Mouse (Mus musculus) bone marrow, adult 2 months (tissue): ENCODE results near the gene Otop1. TPM values are rescaled to one million over a fixed set of nuclear protein-coding genes. Genes with fewer than 3 reads are reported as not detected.

Source experiments
- H3K27ac ChIP-seq: fragments of 200-500 bp; 2 replicates; pipeline ENCODE4 v1.5.1; 2012; ENCODE audit warnings: low read depth, mild to moderate bottlenecking, control low read depth, inconsistent platforms, low read length; ENCODE audit not compliant: control insufficient read depth, poor library complexity, insufficient read depth
- H3K4me1 ChIP-seq: fragments of 200-500 bp; 2 replicates; pipeline ENCODE4 v1.6.1; 2011; ENCODE audit warnings: low read length; ENCODE audit not compliant: control insufficient read depth, insufficient read depth
- H3K4me3 ChIP-seq: fragments of 200-500 bp; replicated peaks from 2 replicates; pipeline ENCODE3; 2011; ENCODE audit warnings: mild to moderate bottlenecking, low read depth, low read length, control low read depth; ENCODE audit not compliant: control insufficient read depth
- CTCF ChIP-seq: fragments of 200-500 bp; IDR thresholded peaks from 2 replicates; pipeline ENCODE4 v1.5.1; 2011; ENCODE audit warnings: low read length, control low read depth; ENCODE audit not compliant: control insufficient read depth, insufficient read depth
- POLR2A ChIP-seq: fragments of 200-500 bp; IDR thresholded peaks from 2 replicates; pipeline ENCODE4 v1.6.1; 2011; ENCODE audit warnings: low read depth, mild to moderate bottlenecking, control low read depth, low read length, borderline replicate concordance; ENCODE audit not compliant: control insufficient read depth
- WGBS: fragments of 180-500 bp; shearing (Covaris S2); methylation state at CpG from one replicate; pipeline ENCODE4 v1.1.7; 2018; 5-methylcytosine and 5-hydroxymethylcytosine counted together
- polyA plus RNA-seq: library from polyadenylated mRNA; stranded (reverse); fragments of >200 nt; gene quantifications from 2 replicates; pipeline ENCODE4 v1.2.4, GENCODE M21; 2011; ENCODE audit warnings: low replicate concordance; ENCODE audit not compliant: missing spikeins, insufficient read depth, insufficient read length

Otop1 gene
- polyA plus RNA-seq, 1 experiment = not detected

DNA sequence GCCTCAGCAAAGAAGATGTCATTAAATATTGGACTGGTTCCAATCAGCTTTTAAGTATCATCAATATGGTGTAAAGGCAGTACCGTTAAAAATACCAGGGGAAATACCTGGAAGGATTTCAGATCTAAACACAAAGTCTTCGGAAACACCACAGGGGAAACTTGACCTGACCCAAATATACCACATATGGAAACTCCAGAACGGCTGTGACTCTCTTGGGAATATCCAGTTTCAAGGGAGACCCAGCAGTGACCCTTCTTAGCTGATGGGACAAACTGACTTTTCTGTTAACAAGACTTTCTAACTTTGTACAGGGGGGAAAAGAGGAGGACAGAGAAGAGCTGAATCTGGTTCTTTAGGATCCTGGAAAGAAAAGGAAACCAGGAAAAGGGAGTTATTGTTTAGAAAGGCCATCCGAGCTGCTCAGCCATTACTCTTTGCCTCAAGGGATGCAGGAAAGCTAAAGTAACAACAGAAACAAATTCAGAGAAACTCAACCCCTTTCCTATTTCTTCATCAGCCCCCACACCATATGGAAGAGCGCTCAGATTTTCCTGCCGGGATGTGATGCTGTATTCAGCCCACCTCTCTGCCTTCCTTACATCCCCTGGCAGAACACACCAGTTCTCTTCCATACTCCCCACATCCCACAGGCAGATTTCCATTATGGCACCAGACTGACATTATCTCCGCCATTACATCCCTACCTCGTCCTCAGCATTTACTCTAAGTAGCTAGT, 17.6 kb upstream of the Otop1 start:
- H3K27ac ChIP-seq = no peak overlapping the region
- no peak overlapping the region for H3K4me3 ChIP-seq
- no peaks in the 10 kb centered on the region for H3K4me1 ChIP-seq
- TF ChIP-seq CTCF (no peak), POLR2A (no peak)
- 90% methylated on average over 8 of the region's 8 CpGs for WGBS

DNA sequence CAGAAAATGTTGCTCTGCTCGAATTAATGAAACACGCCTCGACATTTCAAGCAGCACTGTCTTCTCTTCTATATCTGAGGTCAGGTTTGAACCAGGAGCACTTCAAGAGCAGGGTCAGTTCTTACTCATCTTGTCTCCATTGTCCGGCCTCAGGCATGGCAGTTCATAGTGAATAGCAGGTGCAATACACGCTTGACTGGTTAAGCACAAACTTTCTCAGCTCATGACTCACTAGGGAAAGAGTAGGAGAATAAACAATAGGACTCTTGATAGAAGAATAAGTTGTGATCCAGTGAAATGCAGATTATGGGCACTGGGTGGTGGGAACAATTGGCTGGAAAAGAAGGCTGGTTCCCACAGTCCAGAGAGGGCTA, 17.0 kb upstream of the Otop1 start:
- 84% methylated on average over 5 of the region's 5 CpGs for WGBS
- Histone ChIP-seq H3K27ac (no peak overlapping the region), H3K4me3 (no peak overlapping the region), H3K4me1 (no peaks in the 10 kb centered on the region)
- TF ChIP-seq POLR2A (no peak), CTCF (no peak)

DNA sequence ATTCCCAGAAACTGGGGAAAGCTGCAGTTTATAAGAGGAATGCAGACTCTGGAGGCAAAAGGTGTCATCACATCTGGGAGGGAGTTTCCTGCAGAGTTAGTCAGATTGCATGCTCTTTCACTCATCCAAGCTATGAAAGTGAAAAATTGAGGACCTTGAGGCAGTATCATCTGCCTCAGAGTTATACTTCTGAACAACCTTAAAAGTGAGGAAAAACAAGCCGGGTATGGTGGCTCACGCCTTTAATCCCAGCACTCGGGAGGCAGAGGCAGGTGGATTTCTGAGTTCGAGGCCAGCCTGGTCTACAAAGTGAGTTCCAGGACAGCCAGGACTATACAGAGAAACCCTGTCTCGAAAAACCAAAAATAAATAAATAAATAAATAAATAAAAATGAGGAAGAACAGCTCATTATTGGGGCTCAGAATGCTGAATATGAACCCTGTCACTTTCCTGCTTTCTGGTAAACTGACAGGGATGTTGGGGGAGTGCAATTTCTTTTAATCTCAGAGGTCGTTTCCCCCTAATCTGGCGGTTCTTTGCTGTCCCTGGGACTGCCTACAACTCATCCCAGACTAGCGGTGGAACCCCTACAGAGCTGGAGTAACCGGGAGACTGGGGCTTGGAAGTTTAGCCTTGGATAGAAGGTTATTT, 16.2 kb upstream of the Otop1 start:
- Histone ChIP-seq H3K27ac (peak overlapping the region; percentile 89; the same call in 1 of the 2 replicates), H3K4me1 (no peaks in the 10 kb centered on the region), H3K4me3 (peak overlapping the region; percentile 95)
- TF ChIP-seq POLR2A (no peak), CTCF (no peak)
- WGBS = 31% methylated on average over 9 of the region's 9 CpGs

DNA sequence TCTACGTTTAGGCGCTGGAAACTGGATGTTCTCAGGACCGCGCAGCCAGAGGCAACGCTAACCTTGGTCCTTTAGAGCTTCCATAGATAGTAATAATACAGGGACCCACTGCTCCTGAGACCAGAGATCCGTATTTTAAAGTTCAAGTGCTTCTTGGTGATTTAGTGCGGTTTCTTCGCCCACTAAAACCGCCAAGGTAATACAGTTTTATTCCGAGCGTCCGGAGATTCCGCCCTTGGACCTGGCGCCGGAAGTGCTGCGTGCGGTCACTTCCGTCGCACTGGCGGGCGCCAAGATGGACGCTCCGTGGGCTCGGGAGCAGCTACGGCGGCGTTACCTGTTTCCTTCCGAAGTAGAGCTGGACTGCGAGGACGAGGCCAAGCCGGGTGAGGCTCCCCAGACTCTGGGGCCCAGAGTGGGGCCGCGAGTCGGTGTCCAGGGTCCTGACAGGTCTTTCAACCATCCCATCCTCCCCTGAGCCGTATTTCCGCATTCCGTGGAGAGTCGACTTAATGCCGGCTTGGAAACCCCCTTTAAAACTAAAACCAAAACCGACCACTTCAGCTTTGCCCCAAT, 15.6 kb upstream of the Otop1 start, which contains the start of gene Tmem128:
TSS of gene Tmem128 (plus strand) at position 79 of the 576 bp plus-strand sequence.
- H3K4me1 ChIP-seq = no peaks in the 10 kb centered on the region
- under 1% methylated on average over 40 of the region's 40 CpGs for WGBS
- H3K4me3 ChIP-seq = peak within 1 kb of the TSS; percentile 95
- peak within 1 kb of the TSS; percentile 89 for H3K27ac ChIP-seq
- peak; percentile 94; the same call in 1 of the 2 replicates for TF ChIP-seq POLR2A
- no peak for TF ChIP-seq CTCF

DNA sequence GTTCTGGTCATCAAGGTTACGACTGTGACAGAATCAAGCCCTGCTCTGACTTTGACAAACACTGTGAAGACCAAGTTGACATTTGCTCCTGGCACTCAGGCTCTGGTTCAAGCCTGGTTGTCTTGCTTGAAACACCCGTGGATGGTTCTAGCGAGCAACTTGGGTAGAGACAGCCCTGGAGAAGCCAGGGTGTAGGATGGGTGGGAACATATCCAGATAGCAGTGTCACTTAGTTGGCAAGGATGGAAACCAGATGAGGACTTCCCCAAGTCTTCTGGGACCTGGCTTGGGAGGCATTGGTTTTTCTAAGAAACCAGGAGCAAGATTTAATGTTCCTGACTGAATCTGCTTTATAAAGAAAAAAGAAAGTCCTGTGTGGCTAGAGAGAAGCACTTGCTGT, 4.8 kb upstream of the Otop1 start:
- Histone ChIP-seq H3K4me1 (no peaks in the 10 kb centered on the region; the same call in 1 of the 2 replicates), H3K4me3 (no peak overlapping the region), H3K27ac (no peak overlapping the region)
- no peak for TF ChIP-seq CTCF
- TF ChIP-seq POLR2A = no peak
- WGBS = 80% methylated on average over 3 of the region's 3 CpGs

DNA sequence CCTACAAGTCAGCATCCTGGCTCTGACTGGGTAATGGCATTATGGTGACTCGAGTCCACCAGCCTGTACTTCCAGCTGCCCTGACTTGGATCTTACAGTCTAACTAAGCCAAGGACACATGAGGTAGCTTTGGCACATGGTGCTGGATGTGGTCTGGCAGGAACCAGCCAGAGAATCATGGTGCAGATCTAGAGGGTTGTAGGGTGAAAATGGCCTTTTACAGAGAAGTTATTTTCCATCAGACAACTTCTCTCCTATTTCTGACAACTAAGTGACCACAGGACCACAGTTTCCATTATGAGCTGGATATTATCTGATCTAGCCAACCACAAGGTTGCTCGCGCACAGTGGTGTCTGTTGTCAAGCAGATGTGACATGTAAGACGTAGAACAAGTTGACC, 1.9 kb upstream of the Otop1 start:
- Histone ChIP-seq H3K27ac (no peak overlapping the region), H3K4me3 (no peak overlapping the region), H3K4me1 (no peaks in the 10 kb centered on the region; the same call in 1 of the 2 replicates)
- WGBS = 44% methylated on average over 4 of the region's 4 CpGs
- TF ChIP-seq POLR2A = no peak
- no peak for TF ChIP-seq CTCF

DNA sequence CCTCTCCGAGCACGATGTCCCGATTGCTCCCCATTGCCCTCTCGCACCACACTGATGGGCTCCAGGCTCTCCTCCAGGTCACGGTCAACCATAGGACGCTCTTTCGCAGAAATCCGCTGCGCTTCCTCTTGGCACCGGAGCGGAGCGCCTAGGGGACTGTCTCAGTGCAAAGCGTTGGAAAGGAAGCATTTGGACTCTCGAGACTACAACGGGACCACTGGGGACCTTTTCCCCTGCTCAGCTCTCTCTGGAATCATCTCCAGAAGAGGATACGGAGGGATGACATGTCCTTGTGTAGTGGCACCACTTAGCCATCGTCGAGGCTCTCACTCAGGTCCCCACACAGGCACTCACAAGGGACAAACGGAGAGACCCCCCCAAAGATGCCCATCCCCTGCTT, 679 bp downstream of the Otop1 start:
- 4% methylated on average over 19 of the region's 19 CpGs for WGBS
- H3K4me3 ChIP-seq = no peak overlapping the region
- no peak overlapping the region for H3K27ac ChIP-seq
- H3K4me1 ChIP-seq = no peaks in the 10 kb centered on the region; the same call in 1 of the 2 replicates
- TF ChIP-seq POLR2A (no peak), CTCF (no peak)
